Mouse (Mus musculus) embryonic facial prominence, embryonic 13.5 days (tissue): Measurements from ENCODE around the gene Polg2. TPM values are rescaled to one million over a fixed set of nuclear protein-coding genes. Genes with fewer than 3 reads are reported as not detected.
"Not testable (repeated sequence)": the region's sequence is repeated elsewhere in the genome, so short reads cannot be mapped to it uniquely, and the experiment has no call there.

Experiments
- ATAC-seq: fragments of 200-750 bp; cut with Nextera tagmentation; 2 replicates; pipeline ENCODE4 v1.8.0; 2017; ENCODE audit warnings: low read depth; ENCODE audit not compliant: insufficient number of reproducible peaks, insufficient read depth, low FRiP score, low TSS enrichment
- H3K27ac ChIP-seq: fragments of 300-500 bp; sonication (generic); 2 replicates; pipeline ENCODE4 v1.5.1; 2015; ENCODE audit warnings: moderate library complexity, mild to moderate bottlenecking, inconsistent platforms
- H3K27me3 ChIP-seq: fragments of 300-500 bp; sonication (generic); 2 replicates; pipeline ENCODE4 v1.6.1; 2015; ENCODE audit warnings: mild to moderate bottlenecking, inconsistent platforms
- H3K36me3 ChIP-seq: fragments of 300-500 bp; sonication (generic); 2 replicates; pipeline ENCODE4 v1.6.1; 2015; ENCODE audit warnings: mild to moderate bottlenecking, inconsistent platforms
- H3K4me1 ChIP-seq: fragments of 300-500 bp; sonication (generic); 2 replicates; pipeline ENCODE4 v1.6.1; 2015; ENCODE audit warnings: inconsistent platforms
- H3K4me2 ChIP-seq: fragments of 300-500 bp; sonication (generic); 2 replicates; pipeline ENCODE4 v1.6.1; 2015; ENCODE audit warnings: moderate library complexity, mild to moderate bottlenecking, inconsistent platforms
- H3K4me3 ChIP-seq: fragments of 300-500 bp; sonication (generic); 2 replicates; pipeline ENCODE4 v1.5.1; 2015; ENCODE audit warnings: mild to moderate bottlenecking, inconsistent platforms
- H3K9ac ChIP-seq: fragments of 300-500 bp; sonication (generic); 2 replicates; pipeline ENCODE4 v1.6.1; 2015; ENCODE audit warnings: mild to moderate bottlenecking, inconsistent platforms
- H3K9me3 ChIP-seq: fragments of 300-500 bp; sonication (generic); 2 replicates; pipeline ENCODE4 v1.6.1; 2016; ENCODE audit warnings: inconsistent platforms
- WGBS: fragments of 180-500 bp; shearing (Covaris S2); methylation state at CpG from one replicate; pipeline ENCODE4 v1.1.7; 2015; ENCODE audit warnings: mixed read lengths; 5-methylcytosine and 5-hydroxymethylcytosine counted together
- polyA plus RNA-seq: library from polyadenylated mRNA; unstranded; fragments of >200 nt; fragmentation: Nextera tagmentation; extraction: Ambion mirVana; gene quantifications from 2 replicates; pipeline ENCODE4 v1.2.1, GENCODE M21; 2015

The Polg2 gene
- polyA plus RNA-seq, 1 experiment from 2014 or later, result 14.1 TPM

DNA sequence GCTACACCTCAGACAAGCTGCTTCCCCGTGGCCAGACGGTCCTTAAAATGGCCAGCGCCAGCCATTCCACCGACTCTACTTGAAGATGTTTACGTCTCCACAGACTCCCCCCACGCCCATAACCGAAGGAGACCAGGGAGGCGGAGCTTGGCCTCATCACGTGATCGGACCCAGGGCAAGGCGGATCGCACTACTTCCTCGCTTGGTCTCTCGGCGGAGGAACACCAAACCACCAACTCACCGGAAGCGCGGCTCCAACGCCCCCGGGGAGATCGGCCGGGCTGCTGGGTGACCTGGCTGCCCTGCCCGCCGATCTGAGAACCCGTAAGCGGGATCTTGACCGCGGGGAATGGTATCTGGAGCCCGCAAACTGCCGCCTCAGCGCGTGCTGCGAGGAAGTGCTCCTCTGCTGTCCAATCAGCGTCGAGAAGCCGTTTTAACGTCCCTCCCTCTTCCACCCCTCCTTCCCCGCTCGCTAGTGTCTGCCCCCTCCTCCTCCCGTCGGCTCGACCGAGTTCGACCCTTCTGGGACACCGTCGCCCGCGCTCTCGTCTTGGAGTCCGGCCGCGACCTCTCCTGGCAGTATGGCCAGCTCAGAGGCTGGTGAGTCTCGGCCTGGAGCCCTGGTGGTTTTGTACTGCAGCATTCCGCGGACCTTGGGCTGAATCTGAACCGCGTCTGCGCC is 9.6 kb upstream of the Polg2 start, which contains the start of the genes Ddx5 and Cep95:
Gene Ddx5 (minus strand): TSS at position 411 of the 685 bp plus-strand sequence.
Gene Cep95 (plus strand): TSS at position 478 of the 685 bp plus-strand sequence.
- H3K36me3 ChIP-seq, result peaks cover 42% of the 10 kb centered on the region
- H3K4me1 ChIP-seq, result peaks cover 18% of the 10 kb centered on the region
- H3K27ac ChIP-seq, result peak within 1 kb of the TSS; percentile 99
- peak within 1 kb of the TSS; percentile 79 for H3K4me2 ChIP-seq
- H3K27me3 ChIP-seq, result no peaks in the 10 kb centered on the region
- peak within 1 kb of the TSS; percentile 99 for H3K9ac ChIP-seq
- under 1% methylated on average over 58 of the region's 58 CpGs for WGBS
- H3K9me3 ChIP-seq, result no peaks in the 10 kb centered on the region
- H3K4me3 ChIP-seq, result peak within 1 kb of the TSS; percentile 87
- ATAC-seq, result peak; percentile 88

DNA sequence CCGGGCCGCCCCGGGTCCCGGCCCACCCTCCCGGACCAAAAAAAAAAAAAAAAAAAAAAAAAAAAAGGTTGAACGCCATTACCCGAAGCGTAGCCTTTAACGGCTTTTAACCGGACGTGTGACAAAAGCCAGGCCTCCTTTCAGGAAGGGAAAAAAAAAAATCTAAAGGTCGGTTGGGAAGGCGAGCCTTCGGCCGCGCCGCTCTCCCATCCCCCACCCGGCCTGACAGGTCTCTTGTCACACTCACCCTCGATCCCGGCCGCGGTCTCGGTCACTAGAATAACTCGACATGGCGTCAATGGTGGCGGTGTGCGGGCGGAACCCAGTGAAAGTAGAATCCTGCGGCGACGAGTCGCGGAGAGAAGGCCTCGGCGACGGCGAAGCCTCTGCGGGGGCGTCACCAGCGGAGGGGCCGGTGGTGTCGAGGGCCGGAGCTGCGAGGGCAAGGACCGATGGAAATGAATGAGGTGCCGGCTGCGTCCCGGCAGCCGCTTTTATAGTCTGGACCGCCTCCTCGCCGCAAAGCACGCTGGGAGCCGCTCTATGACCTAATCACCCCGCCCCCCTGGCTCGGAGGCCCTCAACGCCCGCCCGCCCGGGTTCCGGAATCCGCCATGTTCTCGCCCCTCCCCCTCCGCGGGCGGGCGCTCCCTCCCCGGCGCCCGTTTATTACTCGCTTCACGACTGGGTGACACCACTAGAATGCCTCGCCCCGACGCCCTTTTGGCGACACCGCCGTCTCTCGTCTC is 8.9 kb upstream of the Polg2 start:
- peak; percentile 76 for ATAC-seq

DNA sequence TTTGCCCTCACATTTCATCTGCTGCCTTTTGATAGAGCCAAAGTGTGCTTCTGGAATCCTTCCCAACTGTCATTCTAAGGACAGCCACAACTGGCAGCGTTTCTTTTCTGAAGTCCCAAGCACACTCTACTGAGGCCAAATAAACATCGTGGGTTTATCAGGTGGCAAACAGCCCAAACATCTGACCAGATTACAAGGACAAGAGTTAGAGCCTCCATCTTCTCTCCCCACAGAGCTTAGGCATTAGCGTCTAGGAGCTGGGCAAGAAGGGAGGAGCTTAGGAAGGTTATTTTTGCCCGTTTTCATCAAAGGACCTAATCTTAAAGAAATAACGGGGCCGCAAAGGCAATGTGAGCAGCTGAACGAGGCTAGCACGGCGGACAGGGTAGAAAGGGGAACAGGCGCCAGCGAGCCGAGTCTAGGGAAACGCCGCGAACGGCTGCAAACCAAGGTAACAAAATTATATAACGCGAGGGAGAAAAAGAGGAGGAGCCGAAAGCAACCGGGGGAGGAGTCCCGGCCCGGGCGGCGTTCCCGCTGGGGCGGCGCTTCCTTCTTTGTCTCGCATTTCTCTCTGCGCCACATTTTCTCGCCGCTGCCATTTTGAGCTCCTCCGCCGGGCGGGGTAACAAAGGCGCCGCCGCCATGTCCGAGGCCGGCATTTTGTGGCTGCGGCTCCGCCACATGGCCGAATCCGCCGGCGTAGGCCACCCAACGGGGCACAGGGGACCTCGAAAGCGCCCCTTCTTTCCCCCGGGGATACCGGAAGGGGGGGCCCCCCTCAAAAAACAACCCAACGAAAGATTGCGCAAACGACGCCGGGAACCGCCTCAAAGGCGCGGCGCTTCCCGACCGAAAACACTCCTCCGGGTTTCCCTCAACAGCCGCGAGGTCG is 8.0 kb upstream of the Polg2 start:
- peak overlapping the region; percentile 81 for H3K4me2 ChIP-seq
- H3K4me3 ChIP-seq, result peak overlapping the region; percentile 87
- H3K4me1 ChIP-seq, result peaks cover 18% of the 10 kb centered on the region
- ATAC-seq, result no peak
- peak overlapping the region; percentile 99 for H3K9ac ChIP-seq
- peaks cover 48% of the 10 kb centered on the region for H3K36me3 ChIP-seq
- under 1% methylated on average over 65 of the region's 65 CpGs for WGBS
- H3K9me3 ChIP-seq, result no peaks in the 10 kb centered on the region
- H3K27ac ChIP-seq, result peak overlapping the region; percentile 99
- H3K27me3 ChIP-seq, result no peaks in the 10 kb centered on the region

More for the DNA sequence above, 8.9 kb upstream of the Polg2 start:
- Histone ChIP-seq H3K4me2 (peak overlapping the region; percentile 79), H3K9ac (peak overlapping the region; percentile 99), H3K27me3 (no peaks in the 10 kb centered on the region), H3K36me3 (peaks cover 47% of the 10 kb centered on the region), H3K27ac (peak overlapping the region; percentile 99), H3K9me3 (no peaks in the 10 kb centered on the region), H3K4me1 (peaks cover 18% of the 10 kb centered on the region), H3K4me3 (peak overlapping the region; percentile 87)
- under 1% methylated on average over 71 of the region's 79 CpGs for WGBS

DNA sequence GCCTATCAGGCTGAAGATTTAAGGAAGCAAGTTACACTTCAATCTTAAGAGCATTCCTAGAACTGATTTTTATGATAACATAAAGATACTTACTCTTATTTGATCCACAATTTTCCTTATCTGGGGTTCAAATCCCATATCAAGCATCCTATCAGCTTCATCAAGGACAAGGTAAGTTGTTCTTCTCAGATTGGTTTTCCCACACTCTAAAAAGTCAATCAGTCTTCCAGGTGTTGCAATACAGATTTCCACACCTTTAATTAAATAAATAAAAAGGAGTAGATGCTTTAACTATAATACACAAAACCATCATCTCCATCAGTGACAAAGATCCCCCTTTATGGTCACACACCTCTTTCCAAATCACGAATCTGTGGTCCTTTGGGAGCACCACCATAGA is 5.7 kb upstream of the Polg2 start:
- Histone ChIP-seq H3K4me3 (peak overlapping the region; percentile 87; the same call in 1 of the 2 replicates), H3K4me1 (peaks cover 14% of the 10 kb centered on the region), H3K9me3 (no peaks in the 10 kb centered on the region), H3K36me3 (peaks cover 56% of the 10 kb centered on the region), H3K9ac (no peak overlapping the region), H3K27ac (no peak overlapping the region), H3K27me3 (no peaks in the 10 kb centered on the region), H3K4me2 (no peak overlapping the region; the same call in 1 of the 2 replicates)
- ATAC-seq, result no peak
- 78% methylated on average over 1 of the region's 1 CpGs for WGBS

DNA sequence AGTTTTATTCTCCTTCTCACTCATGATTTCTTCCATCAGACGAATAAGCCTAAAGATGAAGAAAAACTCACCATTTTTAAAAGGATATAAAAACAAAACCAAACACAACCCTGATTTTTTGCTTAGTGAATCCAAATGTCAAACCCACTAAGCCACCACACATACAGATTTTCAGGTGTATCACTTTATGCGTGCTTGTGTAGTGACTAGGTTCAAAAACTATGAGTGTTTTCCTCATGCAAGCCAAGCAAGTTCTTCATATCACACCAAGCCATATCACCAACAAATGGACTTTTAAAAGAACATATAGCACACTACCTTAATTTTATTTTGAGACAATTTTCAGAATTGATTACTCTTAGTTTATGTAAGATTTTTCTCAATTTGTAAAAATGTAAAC is 5.1 kb upstream of the Polg2 start:
- Histone ChIP-seq H3K36me3 (peaks cover 58% of the 10 kb centered on the region), H3K27ac (no peak overlapping the region), H3K9me3 (no peaks in the 10 kb centered on the region), H3K9ac (no peak overlapping the region), H3K4me1 (peaks cover 17% of the 10 kb centered on the region), H3K27me3 (no peaks in the 10 kb centered on the region), H3K4me2 (no peak overlapping the region), H3K4me3 (no peak overlapping the region)
- no peak for ATAC-seq
- 78% methylated on average over 2 of the region's 2 CpGs for WGBS

DNA sequence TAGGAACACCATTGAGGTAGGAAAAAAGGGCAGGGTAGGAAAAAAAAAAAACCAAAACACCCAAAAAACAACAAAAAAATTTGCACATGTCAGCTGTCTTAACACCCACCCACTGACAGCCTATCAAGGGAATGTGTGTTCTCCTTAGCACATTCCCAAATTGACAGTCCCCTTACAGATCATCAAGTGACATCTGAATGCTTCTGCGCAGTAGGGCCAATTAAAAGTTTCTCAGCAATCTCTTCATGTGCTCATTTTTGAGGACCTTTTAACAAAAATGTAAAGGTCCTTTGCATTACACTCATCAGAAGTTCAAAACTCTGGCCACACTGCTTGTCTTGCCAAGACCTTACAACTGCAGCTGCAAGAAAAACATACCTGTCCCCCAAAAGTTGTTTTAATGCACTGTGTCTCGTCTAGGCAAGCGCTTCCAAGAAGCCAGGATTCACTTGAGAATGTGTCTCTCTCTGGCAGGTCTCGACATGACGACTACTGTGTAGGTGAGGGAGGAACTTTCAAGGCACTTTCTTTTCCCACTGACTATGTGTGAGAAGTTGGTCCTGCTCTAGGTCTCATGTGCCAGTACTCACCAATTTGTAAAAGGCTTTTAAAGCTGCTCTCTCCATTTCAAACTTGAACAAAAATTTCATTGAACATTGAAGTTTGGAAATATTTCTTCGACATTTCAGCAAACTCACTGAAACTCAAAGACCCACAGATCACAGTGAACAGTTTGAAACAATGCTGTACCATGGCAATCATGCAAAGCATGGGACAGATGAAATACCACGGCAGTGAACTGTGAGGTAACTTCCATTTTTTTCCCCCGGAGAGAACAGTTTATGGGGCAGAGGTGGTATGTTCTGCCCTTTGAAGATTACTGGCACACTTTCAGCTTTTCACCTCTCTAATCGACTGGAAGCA is 3.8 kb upstream of the Polg2 start:
- no peak overlapping the region for H3K27ac ChIP-seq
- no peak overlapping the region for H3K4me3 ChIP-seq
- H3K27me3 ChIP-seq, result no peaks in the 10 kb centered on the region
- H3K4me1 ChIP-seq, result peaks cover 17% of the 10 kb centered on the region
- WGBS, result 76% methylated on average over 9 of the region's 9 CpGs
- H3K4me2 ChIP-seq, result no peak overlapping the region
- H3K9ac ChIP-seq, result no peak overlapping the region
- no peak for ATAC-seq
- H3K36me3 ChIP-seq, result peaks cover 58% of the 10 kb centered on the region
- H3K9me3 ChIP-seq, result no peaks in the 10 kb centered on the region

DNA sequence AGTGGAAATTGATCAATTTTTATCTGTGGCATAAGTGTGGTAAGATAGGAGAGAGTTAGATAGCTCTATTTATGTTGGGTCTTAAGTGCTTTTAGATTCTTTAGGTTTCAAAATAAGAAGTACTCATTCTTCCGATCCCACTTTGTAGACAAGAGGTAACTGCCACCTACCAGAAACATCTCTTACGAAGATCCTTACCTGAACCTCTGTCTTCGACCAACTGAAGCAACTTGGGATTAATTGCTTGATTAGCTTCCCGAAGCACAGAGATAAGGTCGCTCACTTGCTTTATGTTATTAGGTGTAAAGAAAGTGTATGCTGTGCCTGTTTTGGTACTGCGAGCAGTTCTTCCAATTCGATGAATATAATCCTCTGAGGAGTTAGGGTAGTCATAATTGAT is 2.9 kb upstream of the Polg2 start:
- H3K9me3 ChIP-seq, H3K9ac ChIP-seq, H3K4me3 ChIP-seq, H3K4me2 ChIP-seq, ATAC-seq, H3K27me3 ChIP-seq, H3K27ac ChIP-seq: not testable (repeated sequence)
- Histone ChIP-seq H3K4me1 (peaks cover 24% of the 10 kb centered on the region), H3K36me3 (peaks cover 58% of the 10 kb centered on the region)
- 92% methylated on average over 7 of the region's 7 CpGs for whole genome bisulfite sequencing

DNA sequence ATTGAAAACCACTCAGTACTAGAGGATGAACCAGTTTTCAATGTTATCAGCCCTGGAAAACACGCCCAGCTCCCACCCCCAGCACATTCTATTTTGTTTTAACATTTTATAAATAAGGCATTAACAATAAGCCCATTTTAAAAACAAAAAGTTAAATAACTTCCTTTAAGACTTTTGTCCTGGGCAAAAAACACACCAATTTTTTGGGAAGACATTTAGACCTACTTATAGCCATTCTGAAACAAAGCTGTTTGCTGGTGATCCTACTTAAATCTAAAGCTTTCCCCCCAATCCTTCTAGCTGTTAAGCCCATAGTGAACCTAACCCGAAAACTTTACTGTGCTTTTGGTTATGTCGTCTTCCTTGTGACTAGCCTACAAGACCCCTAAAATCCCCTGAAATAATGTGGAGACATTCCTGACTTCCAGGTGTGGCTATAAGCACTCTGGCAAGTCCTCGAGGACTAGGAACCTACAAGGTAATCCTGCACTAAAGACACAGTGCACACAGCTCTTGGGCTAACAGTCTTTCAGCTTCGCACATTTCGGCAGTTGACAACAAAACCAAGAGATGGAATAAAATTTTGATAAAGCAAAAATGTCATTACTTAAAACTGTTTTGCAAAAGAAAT is 1.4 kb upstream of the Polg2 start:
- Histone ChIP-seq H3K27me3 (no peaks in the 10 kb centered on the region), H3K4me1 (peaks cover 19% of the 10 kb centered on the region), H3K36me3 (peaks cover 59% of the 10 kb centered on the region), H3K4me3 (no peak overlapping the region), H3K9ac (no peak overlapping the region), H3K9me3 (no peaks in the 10 kb centered on the region), H3K4me2 (peak overlapping the region; percentile 18; the same call in 1 of the 2 replicates), H3K27ac (no peak overlapping the region)
- ATAC-seq, result no peak
- WGBS, result 78% methylated on average over 6 of the region's 6 CpGs

DNA sequence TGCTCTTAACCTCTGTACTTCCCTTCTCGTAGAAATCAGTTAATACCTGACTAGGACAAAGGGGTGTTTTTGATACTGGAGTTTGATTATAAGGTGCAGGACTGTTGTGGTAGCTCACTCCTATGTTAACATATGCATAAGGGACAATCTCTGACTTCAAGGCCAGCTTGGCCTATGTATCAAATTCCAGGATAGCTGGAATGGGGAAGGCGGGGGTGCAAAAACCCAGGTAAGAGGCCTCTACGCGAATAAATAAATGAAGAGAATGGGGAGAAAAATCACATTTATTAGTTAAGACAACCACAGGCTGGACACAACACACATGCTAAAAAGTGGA is 720 bp upstream of the Polg2 start:
- Histone ChIP-seq H3K4me1 (peaks cover 12% of the 10 kb centered on the region), H3K27ac (peak overlapping the region; percentile 99), H3K9me3 (no peaks in the 10 kb centered on the region), H3K27me3 (no peaks in the 10 kb centered on the region), H3K4me3 (peak overlapping the region; percentile 73), H3K36me3 (peaks cover 59% of the 10 kb centered on the region), H3K9ac (no peak overlapping the region), H3K4me2 (peak overlapping the region; percentile 65)
- 65% methylated on average over 4 of the region's 4 CpGs for WGBS
- ATAC-seq, result no peak

DNA sequence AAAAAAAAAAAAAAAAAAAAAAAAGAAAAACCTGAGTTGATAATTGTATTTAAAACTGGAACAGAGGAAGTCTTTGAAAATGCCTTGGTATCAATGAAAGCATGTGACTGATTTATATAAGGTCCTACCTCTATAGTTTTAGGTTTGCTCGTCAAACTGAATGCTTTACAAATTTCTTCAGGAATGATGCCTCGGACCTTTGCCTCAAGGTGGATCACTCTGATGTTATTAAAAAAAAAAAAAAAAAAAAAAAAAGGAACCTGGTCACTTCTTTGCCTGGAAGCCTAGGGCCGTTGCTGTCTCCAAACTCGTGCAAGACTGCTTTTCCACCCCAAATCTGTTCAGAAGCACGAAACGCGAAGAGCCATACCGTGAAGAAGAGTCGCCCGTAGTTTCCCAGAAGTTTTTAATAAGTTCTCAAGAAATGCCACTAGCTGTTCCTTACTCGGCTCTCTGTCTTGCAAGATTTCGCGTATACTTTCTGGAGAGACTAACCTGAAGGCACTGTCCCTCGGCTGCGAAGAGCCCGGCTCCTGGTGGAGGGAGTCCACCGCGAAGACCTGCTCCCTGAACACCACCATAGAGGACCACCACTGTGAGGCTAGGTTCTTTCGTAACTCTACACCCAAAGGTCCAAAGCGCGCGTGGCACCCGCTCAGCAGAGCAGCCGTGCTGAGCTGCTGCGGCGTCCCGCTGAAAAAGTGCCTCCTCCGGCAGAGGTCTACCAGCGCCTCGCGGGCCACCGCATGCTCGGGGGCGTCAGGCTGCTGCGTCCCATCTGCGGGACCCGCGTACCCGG is 549 bp downstream of the Polg2 start:
- peak overlapping the region; percentile 89 for H3K9ac ChIP-seq
- peaks cover 12% of the 10 kb centered on the region for H3K4me1 ChIP-seq
- H3K9me3 ChIP-seq, result no peaks in the 10 kb centered on the region
- H3K27ac ChIP-seq, result peak overlapping the region; percentile 99
- H3K36me3 ChIP-seq, result peaks cover 60% of the 10 kb centered on the region
- ATAC-seq, result peak; percentile 81
- no peaks in the 10 kb centered on the region for H3K27me3 ChIP-seq
- peak overlapping the region; percentile 73 for H3K4me3 ChIP-seq
- 2% methylated on average over 39 of the region's 39 CpGs for WGBS
- peak overlapping the region; percentile 65 for H3K4me2 ChIP-seq
